Mouse (Mus musculus) cerebellum, adult 8-10 months (tissue): Measurements from ENCODE around the gene Gcm1.
"Not testable (repeated sequence)": the region's sequence is repeated elsewhere in the genome, so short reads cannot be mapped to it uniquely, and the experiment has no call there.

Experiments
- DNase-seq: peaks from one replicate; pipeline ENCODE4 v3.0.0; 2022

The Gcm1 gene

GRCm38 (mm10) chr9:78050452-78050970 lies 1.2 kb upstream of the Gcm1 start:
- DNase-seq, result no peak

GRCm38 (mm10) chr9:78053821-78054220 lies 2.1 kb downstream of the Gcm1 start:
- no peak for DNase-seq

- DNase-seq, result no peak
Measured at GRCm38 (mm10) chr9:78054298-78054697, 2.6 kb downstream of the Gcm1 start.

GRCm38 (mm10) chr9:78059525-78060120 lies 7.9 kb downstream of the Gcm1 start:
- DNase-seq, result no peak

GRCm38 (mm10) chr9:78062392-78062791 lies 10.7 kb downstream of the Gcm1 start:
- DNase-seq, result no peak

- DNase-seq, result no peak
Measured at GRCm38 (mm10) chr9:78064121-78064520, 12.4 kb downstream of the Gcm1 start.

GRCm38 (mm10) chr9:78070496-78070895 lies 18.8 kb downstream of the Gcm1 start:
- DNase-seq, result no peak

- no peak for DNase-seq
Measured at GRCm38 (mm10) chr9:78071626-78072025, 19.9 kb downstream of the Gcm1 start.

GRCm38 (mm10) chr9:78073291-78073690 lies 21.6 kb downstream of the Gcm1 start:
- not testable (repeated sequence) for DNase-seq

- DNase-seq, result no peak
Measured at GRCm38 (mm10) chr9:78073713-78074340, 22.1 kb downstream of the Gcm1 start.

GRCm38 (mm10) chr9:78075256-78075655 lies 23.5 kb downstream of the Gcm1 start:
- DNase-seq, result no peak

- no peak for DNase-seq
Measured at GRCm38 (mm10) chr9:78078240-78078639, 26.5 kb downstream of the Gcm1 start.

- no peak for DNase-seq
Measured at GRCm38 (mm10) chr9:78081835-78082234, 30.1 kb downstream of the Gcm1 start.

- no peak for DNase-seq
Measured at GRCm38 (mm10) chr9:78084341-78084740, 32.6 kb downstream of the Gcm1 start.

- no peak for DNase-seq
Measured at GRCm38 (mm10) chr9:78085722-78086287, 34.1 kb downstream of the Gcm1 start.

GRCm38 (mm10) chr9:78087751-78088150 lies 36.0 kb downstream of the Gcm1 start:
- no peak for DNase-seq

- no peak for DNase-seq
Measured at GRCm38 (mm10) chr9:78088521-78088920, 36.8 kb downstream of the Gcm1 start.

- no peak for DNase-seq
Measured at GRCm38 (mm10) chr9:78088971-78089370, 37.2 kb downstream of the Gcm1 start.

- no peak for DNase-seq
Measured at GRCm38 (mm10) chr9:78089906-78090305, 38.2 kb downstream of the Gcm1 start.

GRCm38 (mm10) chr9:78090596-78090995 lies 38.9 kb downstream of the Gcm1 start:
- no peak for DNase-seq

- no peak for DNase-seq
Measured at GRCm38 (mm10) chr9:78095686-78096085, 44.0 kb downstream of the Gcm1 start.

GRCm38 (mm10) chr9:78096376-78096775 lies 44.7 kb downstream of the Gcm1 start:
- no peak for DNase-seq

- no peak for DNase-seq
Measured at GRCm38 (mm10) chr9:78100956-78101355, 49.2 kb downstream of the Gcm1 start.

- DNase-seq, result no peak
Measured at GRCm38 (mm10) chr9:78101431-78101830, 49.7 kb downstream of the Gcm1 start.
